ENCODE assay signal across 24 mouse cellular contexts in the genomic region with DNA sequence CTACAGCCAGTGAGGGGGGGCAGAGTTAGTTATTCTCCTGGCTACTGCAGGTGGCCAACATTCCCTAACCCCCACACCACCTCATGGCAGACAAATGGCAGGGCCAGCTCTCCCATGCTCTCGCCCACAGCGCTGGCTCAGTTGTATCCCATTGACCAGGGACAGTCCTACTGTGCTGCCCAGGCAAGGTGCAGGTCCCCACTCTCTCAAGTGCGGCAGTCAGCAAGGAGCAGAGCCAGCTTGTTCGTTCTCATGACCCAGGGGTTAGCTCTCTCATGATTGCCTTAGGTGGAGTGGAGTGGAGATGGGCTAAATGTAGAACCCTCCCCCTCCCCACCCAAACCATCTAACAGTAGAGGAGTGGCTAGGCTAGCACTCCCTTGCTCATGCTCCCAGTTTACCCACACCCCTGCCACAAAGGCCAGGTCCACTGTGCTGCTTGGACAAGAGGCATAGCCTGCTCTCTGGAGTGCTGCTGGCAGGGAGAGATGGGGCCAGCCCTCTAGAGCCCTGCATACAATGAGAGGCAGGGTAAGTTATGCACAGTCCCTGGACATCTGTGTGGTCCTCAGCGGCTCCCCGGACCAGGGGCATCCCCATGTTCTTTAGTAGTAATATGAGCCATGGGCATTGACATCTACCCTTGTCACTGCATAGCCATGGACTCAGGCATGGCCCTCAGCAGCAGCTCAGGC.
DNase-seq lines count a peak whose midpoint lies in the region; ATAC-seq and TF ChIP-seq lines count a peak whose summit lies in the region.
"Had no signal": no experiment of that assay in that cellular context is flagged by ENCODE, and none has a peak within 500 bp of the region (broad histone marks: within the 10 kb centered on the region; RNA-seq: fewer than 3 reads in every experiment).

No protein-coding gene starts in this region.

- no peak overlapping the region for H3K9ac ChIP-seq in forebrain, embryonic 13.5 days
- H3K9ac ChIP-seq in forebrain, postnatal 0 days, result no peak overlapping the region
- no peak overlapping the region for H3K9ac ChIP-seq in lung, embryonic 15.5 days
- H3K9ac ChIP-seq in limb, embryonic 15.5 days, result no peak overlapping the region
- H3K9ac ChIP-seq in intestine, postnatal 0 days (ENCODE audit: low read depth, low read length), result no peak overlapping the region
- H3K9ac ChIP-seq: heart, embryonic 15.5 days; liver, embryonic 12.5 days; lung, embryonic 14.5 days had no signal

- 89% methylated on average over 6 of the region's 6 CpGs for WGBS in forebrain, embryonic 13.5 days
- WGBS in forebrain, postnatal 0 days, result 91% methylated on average over 6 of the region's 6 CpGs
- 78% methylated on average over 6 of the region's 6 CpGs for WGBS in lung, embryonic 15.5 days
- WGBS in limb, embryonic 15.5 days, result 84% methylated on average over 6 of the region's 6 CpGs
- 81% methylated on average over 6 of the region's 6 CpGs for WGBS in intestine, postnatal 0 days

- H3K4me2 ChIP-seq in forebrain, embryonic 13.5 days, result no peak overlapping the region
- H3K4me2 ChIP-seq in forebrain, postnatal 0 days (ENCODE audit: low read depth), result no peak overlapping the region
- no peak overlapping the region for H3K4me2 ChIP-seq in lung, embryonic 15.5 days
- H3K4me2 ChIP-seq in limb, embryonic 15.5 days, result no peak overlapping the region
- no peak overlapping the region for H3K4me2 ChIP-seq in intestine, postnatal 0 days (replicated peaks; ENCODE audit: low read depth)
- H3K4me2 ChIP-seq: heart, embryonic 15.5 days; liver, embryonic 12.5 days; lung, embryonic 14.5 days had no signal

- no peak overlapping the region for H3K4me3 ChIP-seq in forebrain, embryonic 13.5 days
- H3K4me3 ChIP-seq in forebrain, postnatal 0 days (ENCODE audit: low read depth, low read length), result no peak overlapping the region
- no peak overlapping the region for H3K4me3 ChIP-seq in lung, embryonic 15.5 days
- no peak overlapping the region for H3K4me3 ChIP-seq in limb, embryonic 15.5 days
- H3K4me3 ChIP-seq in intestine, postnatal 0 days (ENCODE audit: low read depth, low read length), result no peak overlapping the region
- H3K4me3 ChIP-seq: erythroblast, embryonic 14.5 days; heart, embryonic 15.5 days; liver, embryonic 12.5 days had no signal

- 0 out of 2 replicates have a peak, but pooled peaks have one; percentile 27 for ATAC-seq in forebrain, embryonic 13.5 days
- ATAC-seq in forebrain, postnatal 0 days, result no peak; the same call in 1 of the 2 replicates
- 0 out of 2 replicates have a peak, but pooled peaks have one; percentile 49 for ATAC-seq in lung, embryonic 15.5 days (ENCODE audit: borderline replicate concordance, extremely low read depth, low FRiP score, low TSS enrichment)
- ATAC-seq in limb, embryonic 15.5 days (ENCODE audit: insufficient number of reproducible peaks, low FRiP score, low TSS enrichment, low read depth), result peak; percentile 44; the same call in 1 of the 2 replicates
- ATAC-seq in monocyte, adult 5-6 weeks (replicated peaks; ENCODE audit: insufficient number of reproducible peaks, low FRiP score, low TSS enrichment, poor library complexity, severe bottlenecking), result peak; percentile 35; the same call in 1 of the 2 replicates
- no peak for ATAC-seq in intestine, postnatal 0 days
- ATAC-seq: forebrain, embryonic 14.5 days; liver, embryonic 12.5 days had no signal

- H3K27ac ChIP-seq in forebrain, embryonic 13.5 days, result no peak overlapping the region
- no peak overlapping the region for H3K27ac ChIP-seq in forebrain, postnatal 0 days (ENCODE audit: low read depth, low read length)
- H3K27ac ChIP-seq in lung, embryonic 15.5 days, result no peak overlapping the region
- H3K27ac ChIP-seq in limb, embryonic 15.5 days, result no peak overlapping the region
- no peak overlapping the region for H3K27ac ChIP-seq in intestine, postnatal 0 days (ENCODE audit: low read depth, low read length)
- H3K27ac ChIP-seq: heart, embryonic 15.5 days; liver, embryonic 12.5 days had no signal

- H3K4me1 ChIP-seq in forebrain, embryonic 13.5 days, result no peaks in the 10 kb centered on the region
- no peaks in the 10 kb centered on the region for H3K4me1 ChIP-seq in forebrain, postnatal 0 days (ENCODE audit: insufficient read depth)
- H3K4me1 ChIP-seq in lung, embryonic 15.5 days, result no peaks in the 10 kb centered on the region
- H3K4me1 ChIP-seq in limb, embryonic 15.5 days, result no peaks in the 10 kb centered on the region
- H3K4me1 ChIP-seq in intestine, postnatal 0 days (replicated peaks; ENCODE audit: control insufficient read depth, insufficient read depth, low read length), result no peaks in the 10 kb centered on the region
- H3K4me1 ChIP-seq: heart, embryonic 15.5 days; liver, embryonic 12.5 days had no signal

- TF ChIP-seq CTCF in forebrain, postnatal 0 days (IDR thresholded peaks at IDR 0.05; ENCODE audit: low read depth), result no peak
- no peak for TF ChIP-seq CTCF in intestine, postnatal 0 days (IDR thresholded peaks at IDR 0.05; ENCODE audit: low read depth)

- DNase-seq in forebrain, postnatal 0 days, result no peak
- DNase-seq in lung, adult 18-20 months, result no peak
- DNase-seq: adrenal gland, postnatal 25 days; cerebellum, adult 18-20 months; cerebellum, postnatal 25 days; embryo, embryonic 11 days; gastrocnemius, postnatal 25 days; kidney, adult 8-10 months; kidney, postnatal 36 days; left cerebral cortex, postnatal 4 days; lung, embryonic 14.5 days; lung, postnatal 4 days; right cerebral cortex, postnatal 25 days; thymus, postnatal 36 days had no signal

- H3K27me3 ChIP-seq in forebrain, embryonic 13.5 days, result no peaks in the 10 kb centered on the region
- H3K27me3 ChIP-seq in forebrain, postnatal 0 days (ENCODE audit: insufficient read depth, low read length), result no peaks in the 10 kb centered on the region
- no peaks in the 10 kb centered on the region for H3K27me3 ChIP-seq in lung, embryonic 15.5 days
- H3K27me3 ChIP-seq in limb, embryonic 15.5 days, result no peaks in the 10 kb centered on the region
- H3K27me3 ChIP-seq in intestine, postnatal 0 days (replicated peaks; ENCODE audit: control insufficient read depth, insufficient read depth, low read length), result no peaks in the 10 kb centered on the region
- H3K27me3 ChIP-seq: heart, embryonic 15.5 days; liver, embryonic 12.5 days had no signal

- no peaks in the 10 kb centered on the region for H3K9me3 ChIP-seq in forebrain, embryonic 13.5 days (replicated peaks)
- no peaks in the 10 kb centered on the region for H3K9me3 ChIP-seq in forebrain, postnatal 0 days (ENCODE audit: low read length)
- no peaks in the 10 kb centered on the region for H3K9me3 ChIP-seq in lung, embryonic 15.5 days
- H3K9me3 ChIP-seq in limb, embryonic 15.5 days, result no peaks in the 10 kb centered on the region
- no peaks in the 10 kb centered on the region for H3K9me3 ChIP-seq in intestine, postnatal 0 days (ENCODE audit: control insufficient read depth)
- H3K9me3 ChIP-seq: heart, embryonic 15.5 days had no signal

- H3K36me3 ChIP-seq in forebrain, embryonic 13.5 days (ENCODE audit: poor library complexity, severe bottlenecking), result no peaks in the 10 kb centered on the region
- H3K36me3 ChIP-seq in forebrain, postnatal 0 days (ENCODE audit: insufficient read depth), result no peaks in the 10 kb centered on the region
- no peaks in the 10 kb centered on the region for H3K36me3 ChIP-seq in lung, embryonic 15.5 days
- no peaks in the 10 kb centered on the region for H3K36me3 ChIP-seq in limb, embryonic 15.5 days
- H3K36me3 ChIP-seq in intestine, postnatal 0 days (ENCODE audit: control insufficient read depth, insufficient read depth), result no peaks in the 10 kb centered on the region
- H3K36me3 ChIP-seq: G1E; heart, embryonic 15.5 days; liver, embryonic 12.5 days had no signal

Comparison
In these comparisons a context has a peak if more than half of its experiments do, and no peak if none do; other contexts are left out.
1. ATAC-seq: peak in forebrain, embryonic 13.5 days (single experiment), lung, embryonic 15.5 days (single experiment), limb, embryonic 15.5 days (single experiment) and monocyte, adult 5-6 weeks (single experiment); none in forebrain, postnatal 0 days (single experiment) and intestine, postnatal 0 days (single experiment).